Mouse (Mus musculus) retina, embryonic 14.5 days (tissue): Measurements from ENCODE around the gene Flad1.
"Not testable (repeated sequence)": the region's sequence is repeated elsewhere in the genome, so short reads cannot be mapped to it uniquely, and the experiment has no call there.

Experiments used
- DNase-seq: peaks from one replicate; pipeline ENCODE4 v3.0.0-alpha.2; 2015; ENCODE audit warnings: low spot score

The Flad1 gene

GRCm38 (mm10) chr3:89411490-89412393, at the start of gene Flad1:
TSS of gene Flad1 (minus strand) at chr3:89411870.
- DNase-seq, result peak; percentile 100

GRCm38 (mm10) chr3:89458965-89459807, 47.5 kb upstream of the Flad1 start:
- peak; percentile 90 for DNase-seq

GRCm38 (mm10) chr3:89458372-89458964, 46.8 kb upstream of the Flad1 start:
- DNase-seq, result no peak

- DNase-seq, result peak; percentile 84
Observed at GRCm38 (mm10) chr3:89456726-89457665, 45.3 kb upstream of the Flad1 start.

GRCm38 (mm10) chr3:89455786-89456285, 44.2 kb upstream of the Flad1 start:
- no peak for DNase-seq

GRCm38 (mm10) chr3:89454401-89455177, 42.9 kb upstream of the Flad1 start, which contains the start of gene Pmvk:
TSS of gene Pmvk (plus strand) at chr3:89454541.
- no peak for DNase-seq

GRCm38 (mm10) chr3:89451916-89452315, 40.2 kb upstream of the Flad1 start:
- no peak for DNase-seq

GRCm38 (mm10) chr3:89449541-89449940, 37.9 kb upstream of the Flad1 start:
- peak; percentile 82 for DNase-seq

- DNase-seq, result no peak
Observed at GRCm38 (mm10) chr3:89448720-89449537, 37.3 kb upstream of the Flad1 start.

DNA sequence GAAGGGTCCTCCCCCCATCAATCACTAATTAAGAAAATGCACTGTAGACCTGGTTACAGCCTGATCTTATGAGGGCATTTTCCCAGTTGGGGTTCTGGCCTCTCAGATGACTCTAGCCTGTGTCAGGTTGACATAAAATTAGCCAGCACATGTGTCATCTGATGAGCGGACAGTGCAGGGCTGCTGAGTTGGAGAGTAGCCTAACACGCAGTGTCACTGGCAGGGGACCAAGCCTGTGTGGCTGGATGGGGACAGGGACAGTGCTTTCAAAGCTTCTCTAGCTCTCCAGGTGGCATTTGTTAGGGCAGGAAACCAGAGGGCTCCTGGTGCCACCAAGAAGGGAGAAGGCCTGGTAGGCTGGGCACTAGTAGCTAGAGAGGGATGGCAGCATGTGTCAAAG, 29.0 kb upstream of the Flad1 start:
- no peak for DNase-seq

DNA sequence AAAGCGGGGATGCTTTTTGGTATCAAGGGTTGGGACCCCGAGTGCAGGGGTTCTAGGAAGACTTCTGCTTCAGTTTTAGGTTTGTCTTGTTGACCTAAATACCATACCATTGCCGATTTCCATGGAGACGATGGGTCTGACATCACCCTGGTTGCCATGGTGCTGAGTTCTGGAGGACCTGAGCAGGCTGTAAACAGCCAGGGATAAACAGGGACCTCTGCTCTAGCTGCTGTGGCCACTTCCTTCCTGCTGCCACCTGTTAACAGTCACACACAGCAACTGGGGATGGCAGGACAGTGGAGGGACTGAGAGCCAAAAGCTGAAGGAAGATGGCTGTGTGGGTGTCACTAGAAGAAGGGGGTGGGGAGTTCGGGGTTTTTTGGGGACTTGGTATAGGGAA, 25.6 kb upstream of the Flad1 start:
- DNase-seq, result peak; percentile 60

GRCm38 (mm10) chr3:89436176-89437113, 24.8 kb upstream of the Flad1 start, which contains the start of gene Pbxip1:
TSS of gene Pbxip1 (plus strand) at chr3:89436706.
- DNase-seq, result peak; percentile 84

GRCm38 (mm10) chr3:89435041-89435440, 23.4 kb upstream of the Flad1 start:
- DNase-seq, result no peak

DNA sequence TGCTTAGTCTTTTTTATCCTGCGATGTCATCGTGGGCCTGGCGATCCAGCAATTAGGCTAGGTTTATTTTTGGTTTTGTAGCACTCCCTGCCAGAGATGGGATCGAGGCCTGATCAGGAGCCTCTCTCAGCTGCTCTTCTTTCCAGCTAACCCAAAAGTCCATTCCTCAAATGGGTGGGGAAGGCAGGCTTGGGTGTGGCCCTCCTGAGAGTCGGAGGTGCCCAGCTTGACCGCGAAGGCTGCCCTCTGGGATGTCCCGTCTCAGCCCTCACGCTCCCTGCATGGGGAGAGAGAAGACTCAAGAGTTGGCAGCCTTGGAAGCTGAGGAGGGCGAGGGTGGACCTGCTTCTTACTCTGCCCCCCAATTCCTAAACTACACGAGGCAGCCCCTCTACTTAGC, 22.9 kb upstream of the Flad1 start:
- no peak for DNase-seq

DNA sequence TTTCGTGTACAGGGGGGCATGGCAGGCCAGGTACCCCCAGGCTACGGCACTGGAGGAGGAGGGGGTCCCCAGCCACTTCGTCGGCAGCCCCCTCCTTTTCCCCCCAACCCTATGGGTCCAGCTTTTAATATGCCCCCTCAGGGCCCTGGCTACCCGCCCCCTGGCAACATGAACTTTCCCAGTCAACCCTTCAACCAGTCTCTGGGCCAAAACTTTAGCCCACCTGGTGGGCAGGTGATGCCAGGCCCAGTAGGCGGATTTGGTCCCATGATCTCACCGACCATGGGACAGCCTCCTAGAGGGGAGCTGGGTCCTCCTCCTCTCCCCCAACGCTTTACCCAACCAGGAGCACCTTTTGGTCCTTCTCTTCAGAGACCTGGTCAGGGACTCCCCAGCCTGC, 20.9 kb upstream of the Flad1 start:
- no peak for DNase-seq

GRCm38 (mm10) chr3:89430171-89431159, 18.8 kb upstream of the Flad1 start, which contains the start of gene Pygo2:
TSS of gene Pygo2 (plus strand) at chr3:89430214.
- DNase-seq, result peak; percentile 93

- DNase-seq, result not testable (repeated sequence)
Observed at GRCm38 (mm10) chr3:89429021-89429420, 17.4 kb upstream of the Flad1 start.
